Mouse (Mus musculus) liver, postnatal 0 days (tissue): ENCODE results near the gene 2010111I01Rik. TPM values are rescaled to one million over a fixed set of nuclear protein-coding genes. Genes with fewer than 3 reads are reported as not detected.

Experiments used
- ATAC-seq: fragments of 200-750 bp; cut with Nextera tagmentation; 2 replicates; pipeline ENCODE4 v1.8.0; 2017; ENCODE audit warnings: mild to moderate bottlenecking, moderate library complexity
- DNase-seq: peaks from one replicate; pipeline ENCODE4 v3.0.0-alpha.2; 2016
- H3K27ac ChIP-seq: fragments of 300-500 bp; sonication (generic); 2 replicates; pipeline ENCODE4 v1.5.1; 2014; ENCODE audit warnings: antibody characterized with exemption, moderate library complexity, mild to moderate bottlenecking, low read depth
- H3K27me3 ChIP-seq: fragments of 300-500 bp; sonication (generic); 2 replicates; pipeline ENCODE4 v1.6.1; 2014; ENCODE audit warnings: low read length, control low read depth, mixed read lengths; ENCODE audit not compliant: insufficient read depth
- H3K36me3 ChIP-seq: fragments of 300-500 bp; sonication (generic); replicated peaks from 2 replicates; pipeline ENCODE4 v1.6.1; 2014; ENCODE audit warnings: mild to moderate bottlenecking, control low read depth, low read length, moderate library complexity, mixed read lengths; ENCODE audit not compliant: insufficient read depth
- H3K4me1 ChIP-seq: fragments of 300-500 bp; sonication (generic); 2 replicates; pipeline ENCODE4 v1.6.1; 2014; ENCODE audit warnings: antibody characterized with exemption, mild to moderate bottlenecking, control low read depth; ENCODE audit not compliant: insufficient read depth
- H3K4me2 ChIP-seq: fragments of 300-500 bp; sonication (generic); 2 replicates; pipeline ENCODE4 v1.6.1; 2014; ENCODE audit warnings: low read depth, mild to moderate bottlenecking, low read length, moderate library complexity, mixed read lengths
- H3K4me3 ChIP-seq: fragments of 300-500 bp; sonication (generic); 2 replicates; pipeline ENCODE4 v1.5.1; 2014; ENCODE audit warnings: low read depth, low read length
- H3K9ac ChIP-seq: fragments of 300-500 bp; sonication (generic); replicated peaks from 2 replicates; pipeline ENCODE4 v1.6.1; 2014; ENCODE audit warnings: mild to moderate bottlenecking, moderate library complexity
- H3K9me3 ChIP-seq: fragments of 300-500 bp; sonication (generic); 2 replicates; pipeline ENCODE4 v1.6.1; 2016; ENCODE audit warnings: mild to moderate bottlenecking, control low read depth, low read length, mixed read lengths
- CTCF ChIP-seq: sonication (generic); IDR thresholded peaks from 2 replicates; pipeline ENCODE4 v1.5.1; 2016; ENCODE audit warnings: antibody characterized with exemption, low read depth
- EP300 ChIP-seq: IDR thresholded peaks from 2 replicates; pipeline ENCODE4 v1.6.1; 2016; ENCODE audit warnings: antibody characterized with exemption, low read depth, mild to moderate bottlenecking
- WGBS: fragments of 180-500 bp; shearing (Covaris S2); extraction: QIAGEN DNeasy Blood & Tissue Kit; methylation state at CpG from one replicate; pipeline ENCODE4 v1.1.7; 2014; ENCODE audit not compliant: insufficient replicate concordance; 5-methylcytosine and 5-hydroxymethylcytosine counted together
- polyA plus RNA-seq: library from polyadenylated mRNA; unstranded; fragments of >200 nt; fragmentation: Nextera tagmentation; extraction: Ambion mirVana; gene quantifications from 2 replicates; pipeline ENCODE4 v1.2.1, GENCODE M21; 2015

2010111I01Rik gene
- polyA plus RNA-seq, 1 experiment from 2014 or later = 22.9 TPM

- ATAC-seq = no peak
These were observed 320.1 kb downstream of the 2010111I01Rik start for GRCm38 (mm10) chr13:63284748-63285147.

GRCm38 (mm10) chr13:63286483-63287102, 321.9 kb downstream of the 2010111I01Rik start:
- Histone ChIP-seq H3K27me3 (no peaks in the 10 kb centered on the region), H3K9me3 (no peaks in the 10 kb centered on the region), H3K27ac (no peak overlapping the region), H3K9ac (no peak overlapping the region), H3K4me2 (no peak overlapping the region), H3K4me1 (peaks cover 8% of the 10 kb centered on the region; the same call in 1 of the 2 replicates), H3K36me3 (peaks cover 38% of the 10 kb centered on the region), H3K4me3 (no peak overlapping the region)
- DNase-seq = no peak
- WGBS = 77% methylated on average over 11 of the region's 11 CpGs
- ATAC-seq = 0 out of 2 replicates have a peak, but pooled peaks have one; percentile 23
- TF ChIP-seq CTCF (no peak), EP300 (no peak)

More at GRCm38 (mm10) chr13:63284748-63285147, 320.1 kb downstream of the 2010111I01Rik start:
- Histone ChIP-seq H3K27me3 (no peaks in the 10 kb centered on the region), H3K36me3 (peaks cover 34% of the 10 kb centered on the region), H3K4me1 (peaks cover 2% of the 10 kb centered on the region; the same call in 1 of the 2 replicates), H3K27ac (no peak overlapping the region), H3K9ac (no peak overlapping the region), H3K9me3 (no peaks in the 10 kb centered on the region), H3K4me2 (no peak overlapping the region), H3K4me3 (no peak overlapping the region)
- TF ChIP-seq EP300 = no peak
- no peak for TF ChIP-seq CTCF
- no peak for DNase-seq
- WGBS = 80% methylated on average over 3 of the region's 3 CpGs

GRCm38 (mm10) chr13:63289152-63289551, 324.5 kb downstream of the 2010111I01Rik start:
- Histone ChIP-seq H3K9me3 (no peaks in the 10 kb centered on the region), H3K4me3 (no peak overlapping the region), H3K9ac (no peak overlapping the region; the same call in 1 of the 2 replicates), H3K27me3 (no peaks in the 10 kb centered on the region), H3K27ac (no peak overlapping the region), H3K4me2 (no peak overlapping the region), H3K36me3 (peaks cover 32% of the 10 kb centered on the region), H3K4me1 (peaks cover 25% of the 10 kb centered on the region)
- TF ChIP-seq EP300 (no peak), CTCF (no peak)
- no peak for DNase-seq
- WGBS = 70% methylated on average over 4 of the region's 4 CpGs
- no peak for ATAC-seq

- Histone ChIP-seq H3K4me2 (no peak overlapping the region), H3K36me3 (peaks cover 32% of the 10 kb centered on the region), H3K27me3 (no peaks in the 10 kb centered on the region), H3K9ac (no peak overlapping the region), H3K27ac (no peak overlapping the region), H3K4me1 (peaks cover 30% of the 10 kb centered on the region), H3K9me3 (no peaks in the 10 kb centered on the region), H3K4me3 (no peak overlapping the region)
- 85% methylated on average over 5 of the region's 5 CpGs for WGBS
- DNase-seq (no peak), ATAC-seq (no peak)
- TF ChIP-seq EP300 = no peak
- no peak for TF ChIP-seq CTCF
These were observed 325.0 kb downstream of the 2010111I01Rik start for GRCm38 (mm10) chr13:63289687-63290086.

GRCm38 (mm10) chr13:63290126-63290525, 325.4 kb downstream of the 2010111I01Rik start:
- no peak for ATAC-seq
- Histone ChIP-seq H3K9me3 (no peaks in the 10 kb centered on the region), H3K4me1 (peaks cover 32% of the 10 kb centered on the region), H3K9ac (no peak overlapping the region), H3K36me3 (peaks cover 30% of the 10 kb centered on the region), H3K4me3 (no peak overlapping the region), H3K4me2 (no peak overlapping the region), H3K27ac (peak overlapping the region; percentile 34), H3K27me3 (no peaks in the 10 kb centered on the region)
- TF ChIP-seq EP300 (no peak), CTCF (no peak)
- DNase-seq = no peak
- WGBS = 82% methylated on average over 4 of the region's 4 CpGs

- H3K27me3 ChIP-seq = no peaks in the 10 kb centered on the region
- WGBS = 84% methylated on average over 6 of the region's 6 CpGs
- H3K4me3 ChIP-seq = no peak overlapping the region
- H3K4me1 ChIP-seq = peaks cover 32% of the 10 kb centered on the region
- H3K9me3 ChIP-seq = no peaks in the 10 kb centered on the region
- ATAC-seq (peak; percentile 19; the same call in 1 of the 2 replicates), DNase-seq (no peak)
- H3K36me3 ChIP-seq = peaks cover 26% of the 10 kb centered on the region
- H3K27ac ChIP-seq = no peak overlapping the region
- no peak overlapping the region for H3K9ac ChIP-seq
- TF ChIP-seq EP300 = no peak
- no peak for TF ChIP-seq CTCF
- no peak overlapping the region for H3K4me2 ChIP-seq
These were observed 326.3 kb downstream of the 2010111I01Rik start for GRCm38 (mm10) chr13:63291016-63291415.
